Mouse (Mus musculus) megakaryocyte, adult 5-6 weeks (primary cell): ENCODE data around the gene Glt1d1. TPM values are rescaled to one million over a fixed set of nuclear protein-coding genes. Genes with fewer than 3 reads are reported as not detected.

Source experiments
- ATAC-seq: 2 replicates; pipeline ENCODE4 v1.8.0; 2016; ENCODE audit warnings: mild to moderate bottlenecking, inconsistent platforms; ENCODE audit not compliant: poor library complexity, severe bottlenecking
- total RNA-seq, 2 experiments: library from RNA; stranded (forward) in 1 of 2; stranded (reverse) in 1 of 2; fragments of 153-499, 151-499 nt in 1 of 2; fragments of 221-1000, 200-1000 nt in 1 of 2; gene quantifications; 2 replicates each; pipeline versions ENCODE4 v1.2.3 to v1.2.4; 2015 to 2017

The Glt1d1 gene
- total RNA-seq, 2 experiments from 2014 or later, result 0.45 to 1.7 TPM

GRCm38 (mm10) chr5:127627242-127627641 is 4.8 kb upstream of the Glt1d1 start:
- ATAC-seq, result no peak

GRCm38 (mm10) chr5:127631671-127632070 is 391 bp upstream of the Glt1d1 start:
- ATAC-seq, result 0 out of 2 replicates have a peak, but pooled peaks have one; percentile 6

DNA sequence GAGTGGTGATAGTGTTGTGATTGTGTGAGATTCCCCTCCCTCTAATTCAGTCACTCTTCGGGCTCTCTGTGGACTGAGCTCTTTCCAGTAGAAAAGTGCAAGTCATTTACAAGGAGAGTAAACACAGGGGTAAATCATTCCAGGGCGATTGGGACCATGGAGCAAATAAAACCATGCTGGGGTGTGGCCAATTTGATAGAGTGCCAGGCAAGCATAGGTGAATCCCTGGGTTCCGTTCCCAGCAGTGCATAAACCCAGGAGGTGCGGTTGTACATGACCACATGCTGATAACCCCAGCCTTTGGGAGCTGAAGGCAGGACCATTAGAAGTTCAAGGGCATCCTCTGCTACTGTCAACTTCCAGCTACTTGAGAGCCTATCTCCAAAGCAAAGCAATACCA is 1.1 kb downstream of the Glt1d1 start:
- ATAC-seq, result 0 out of 2 replicates have a peak, but pooled peaks have one; percentile 16

DNA sequence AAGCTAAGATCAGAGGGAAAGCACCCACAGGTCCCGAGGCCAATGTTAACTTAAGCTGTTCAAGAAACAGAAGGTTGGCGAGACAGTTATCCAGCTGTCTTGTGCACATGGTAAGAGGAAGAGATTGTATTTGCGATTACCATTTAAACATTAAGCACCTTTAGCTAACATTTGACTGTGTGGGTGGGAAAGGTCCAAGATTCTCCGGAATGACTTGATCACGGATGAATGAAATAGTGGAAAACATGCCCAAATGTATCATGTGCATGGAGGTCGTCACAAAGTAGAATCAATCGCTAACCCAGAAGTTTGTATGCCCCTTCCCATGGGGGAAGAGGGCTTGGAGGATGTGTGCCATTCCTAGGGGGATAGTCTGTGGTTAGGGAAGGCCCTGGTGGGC is 1.6 kb downstream of the Glt1d1 start:
- ATAC-seq, result no peak

DNA sequence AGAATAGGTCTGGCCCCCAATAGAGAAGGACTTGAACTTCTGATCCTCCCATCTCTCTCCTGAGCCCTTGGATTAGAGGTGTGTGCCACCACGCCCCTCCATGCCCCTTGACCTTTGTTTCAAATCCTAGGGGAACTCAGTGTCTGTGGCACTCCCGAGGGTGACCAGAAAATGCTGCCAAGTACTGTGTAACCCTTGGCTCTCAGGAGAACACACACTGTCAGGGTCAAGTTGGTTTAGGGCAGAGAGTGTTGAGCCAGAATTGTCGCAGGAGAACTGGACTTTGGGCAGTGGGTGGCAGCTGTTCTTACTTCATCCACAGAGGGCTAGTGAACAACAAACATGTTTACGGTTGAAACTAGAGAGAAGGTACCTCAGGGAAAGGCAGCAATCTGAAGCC is 5.6 kb downstream of the Glt1d1 start:
- no peak for ATAC-seq

- no peak for ATAC-seq
Observed at GRCm38 (mm10) chr5:127638177-127638576, 6.1 kb downstream of the Glt1d1 start.

DNA sequence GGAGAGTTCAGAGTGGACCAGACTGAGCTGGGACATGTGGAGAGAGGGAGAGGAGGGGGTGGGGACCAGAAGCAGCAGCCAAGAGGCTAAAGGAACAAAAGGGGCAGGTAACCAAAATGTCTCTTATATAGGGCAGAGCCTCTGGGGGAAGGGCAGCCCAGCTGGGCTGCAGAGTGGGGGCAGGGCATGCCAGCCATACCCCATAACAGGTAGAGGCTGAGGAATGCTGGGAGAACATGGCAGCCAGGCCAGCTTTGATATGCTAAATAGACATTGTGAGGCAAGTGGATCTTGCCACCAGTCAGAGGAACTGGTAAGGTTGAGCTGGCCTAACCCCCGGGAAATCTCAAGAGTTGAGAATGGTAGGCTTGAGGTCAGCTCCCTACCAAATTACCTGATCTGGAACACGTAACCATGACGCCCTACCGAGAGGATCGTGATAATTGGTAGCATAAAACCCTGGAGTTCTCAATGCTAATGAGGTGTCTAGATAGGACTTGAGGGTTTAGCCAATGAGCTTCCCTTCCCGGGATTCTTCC is 7.1 kb downstream of the Glt1d1 start:
- no peak for ATAC-seq

DNA sequence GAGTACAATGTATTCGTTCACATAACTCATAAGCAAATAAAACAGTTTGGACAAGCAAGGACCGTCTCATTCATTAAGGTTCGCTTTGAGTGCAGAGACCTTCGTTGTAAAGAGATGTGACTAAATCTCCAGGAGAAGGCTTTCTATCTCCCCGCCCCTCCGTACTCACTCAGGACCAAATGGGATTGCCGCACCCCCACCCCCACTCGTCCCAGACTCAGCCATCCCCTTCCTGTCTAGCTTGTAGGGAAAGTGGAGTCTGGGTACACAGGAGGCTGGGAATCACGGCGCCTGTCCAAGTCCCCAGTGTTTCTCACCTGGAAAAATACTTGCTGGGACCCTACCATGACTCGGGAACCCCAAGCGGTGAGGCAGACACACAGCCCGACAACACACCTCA is 7.6 kb downstream of the Glt1d1 start:
- ATAC-seq, result no peak

- no peak for ATAC-seq
Observed at GRCm38 (mm10) chr5:127640359-127640758, 8.3 kb downstream of the Glt1d1 start.

DNA sequence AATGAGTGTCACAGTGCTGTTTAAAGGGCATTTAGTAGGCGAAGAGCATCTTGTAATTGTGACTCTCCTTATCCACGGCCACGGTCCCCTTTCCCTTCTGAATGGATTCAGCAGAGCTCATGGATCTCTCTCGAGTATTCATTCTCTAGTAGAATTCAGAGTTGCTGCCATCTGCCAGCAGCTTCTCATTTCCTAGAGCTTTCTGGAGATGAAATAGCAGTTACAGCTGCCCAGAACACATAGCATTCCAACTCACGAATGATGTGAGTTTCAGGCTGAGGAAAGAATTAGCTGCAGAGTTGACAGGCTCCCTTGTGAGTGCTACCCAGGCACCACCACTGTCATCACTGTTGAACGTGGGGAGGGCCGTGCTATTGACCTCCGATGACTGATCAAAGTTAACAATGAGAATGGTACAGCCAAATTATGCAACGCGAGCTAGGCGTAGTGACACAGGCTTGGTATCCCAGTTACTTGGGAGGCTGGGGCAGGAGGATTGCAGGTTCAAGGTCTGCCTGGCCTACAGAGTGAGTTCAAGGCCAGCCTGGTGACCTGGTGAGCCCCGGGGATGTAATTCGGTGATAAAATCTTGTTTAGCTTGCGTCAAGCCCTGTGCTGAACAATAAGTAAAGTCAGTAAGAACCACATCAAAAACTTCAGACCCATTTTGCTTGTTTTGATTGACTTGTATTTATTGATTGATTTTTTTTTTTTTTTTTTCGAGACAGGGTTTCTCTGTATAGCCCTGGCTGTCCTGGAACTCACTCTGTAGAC is 9.3 kb downstream of the Glt1d1 start:
- ATAC-seq, result no peak

DNA sequence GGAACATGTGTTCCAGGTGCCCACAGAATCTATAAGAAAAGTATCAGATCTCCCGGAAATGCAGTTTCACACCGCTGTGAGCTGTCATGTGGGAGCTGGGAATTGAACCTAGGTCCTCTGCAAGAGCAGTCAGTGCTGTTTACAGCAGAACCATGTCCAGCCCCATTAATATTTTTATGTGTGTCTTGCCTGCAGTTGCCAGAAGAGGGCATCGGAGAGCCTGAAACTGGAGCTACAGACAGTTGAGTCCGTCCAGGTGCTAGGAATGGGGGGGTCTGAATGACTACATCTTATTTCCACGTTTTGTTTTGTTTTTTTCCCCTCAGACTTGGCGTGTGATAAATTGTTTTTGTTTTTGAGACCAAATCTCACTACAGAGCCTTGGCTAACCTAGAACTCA is 16.0 kb downstream of the Glt1d1 start:
- ATAC-seq, result peak; percentile 60; the same call in 1 of the 2 replicates

- ATAC-seq, result peak; percentile 77
Observed at GRCm38 (mm10) chr5:127649077-127649476, 17.0 kb downstream of the Glt1d1 start.

DNA sequence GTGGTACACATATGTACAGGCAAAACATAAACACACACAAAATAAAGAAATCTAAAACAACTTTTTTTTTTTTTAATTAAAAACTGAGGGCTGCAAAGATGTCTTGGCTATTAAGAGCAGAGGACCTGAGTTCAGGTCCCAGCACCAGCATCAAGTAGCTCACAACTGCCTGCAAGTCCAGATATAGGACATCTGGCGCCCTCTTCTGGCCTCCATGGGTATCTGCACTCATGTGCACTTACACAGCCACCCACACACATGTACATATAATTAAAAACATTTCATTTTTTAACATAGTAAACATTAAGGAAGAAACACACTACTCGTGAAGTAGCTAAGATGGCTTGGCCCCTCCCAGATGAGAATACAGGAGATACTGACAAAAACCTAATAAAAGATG is 26.2 kb downstream of the Glt1d1 start:
- ATAC-seq, result no peak

DNA sequence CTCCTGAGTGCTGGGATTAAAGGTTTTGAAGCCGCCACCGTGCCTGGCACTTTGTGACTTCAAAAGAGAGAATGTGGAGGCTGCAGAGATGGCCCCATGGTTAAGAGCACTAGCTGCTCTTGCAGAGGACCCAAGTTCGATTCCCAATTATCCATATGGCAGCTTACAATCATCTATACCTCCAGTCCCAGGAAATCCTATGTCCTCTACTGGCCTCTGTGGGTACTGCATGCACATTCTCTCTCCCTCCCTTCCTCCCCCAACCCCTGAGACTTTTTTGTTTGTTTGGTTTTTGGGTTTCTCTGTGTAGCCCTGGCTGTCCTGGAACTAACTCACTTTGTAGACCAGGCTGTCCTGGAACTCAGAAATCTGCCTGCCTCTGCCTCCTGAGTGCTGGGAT is 27.2 kb downstream of the Glt1d1 start:
- ATAC-seq, result no peak

- ATAC-seq, result no peak
Observed at GRCm38 (mm10) chr5:127660267-127660666, 28.2 kb downstream of the Glt1d1 start.

- no peak for ATAC-seq
Observed at GRCm38 (mm10) chr5:127660979-127661378, 28.9 kb downstream of the Glt1d1 start.

DNA sequence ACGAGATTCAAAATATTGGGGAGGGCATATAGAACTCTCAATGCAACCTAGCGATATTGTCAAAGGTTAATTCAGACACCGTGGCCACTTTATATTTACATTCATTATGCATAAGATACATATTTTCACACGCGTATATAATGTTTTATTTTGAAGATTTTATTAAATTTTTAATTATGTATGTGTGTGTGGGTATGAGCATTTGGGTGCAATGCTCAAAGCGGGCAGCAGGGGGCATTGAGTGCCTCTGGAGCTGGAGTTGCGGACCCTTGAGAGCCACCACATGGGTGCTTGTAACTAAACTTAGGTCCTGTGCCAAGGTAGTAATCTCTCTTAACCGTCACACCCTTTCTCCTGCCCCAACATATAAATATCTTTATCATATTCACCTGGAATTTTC is 41.9 kb downstream of the Glt1d1 start:
- no peak for ATAC-seq

DNA sequence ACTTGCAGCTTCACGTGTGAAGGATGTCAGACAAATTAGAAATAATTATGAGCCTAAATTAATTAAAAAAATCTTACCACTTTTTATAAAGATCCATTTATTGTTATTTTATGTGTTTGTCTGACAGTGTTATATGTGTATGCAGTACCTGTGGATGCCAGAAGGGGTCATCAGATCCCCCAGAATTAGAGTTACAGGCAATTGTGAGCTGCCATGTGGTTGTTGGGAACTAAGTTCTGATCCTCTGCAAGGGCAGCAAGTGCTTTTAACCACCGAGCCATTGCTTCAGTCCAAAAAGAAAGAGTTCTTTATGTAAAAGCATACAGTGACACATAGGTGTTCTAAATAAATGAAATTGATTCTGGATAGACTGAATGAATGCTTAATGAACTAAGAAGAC is 45.5 kb downstream of the Glt1d1 start:
- no peak for ATAC-seq

GRCm38 (mm10) chr5:127678501-127678900 is 46.4 kb downstream of the Glt1d1 start:
- no peak for ATAC-seq

- no peak for ATAC-seq
Observed at GRCm38 (mm10) chr5:127688568-127689170, 56.6 kb downstream of the Glt1d1 start.

- ATAC-seq, result no peak
Observed at GRCm38 (mm10) chr5:127691085-127691484, 59.0 kb downstream of the Glt1d1 start.

DNA sequence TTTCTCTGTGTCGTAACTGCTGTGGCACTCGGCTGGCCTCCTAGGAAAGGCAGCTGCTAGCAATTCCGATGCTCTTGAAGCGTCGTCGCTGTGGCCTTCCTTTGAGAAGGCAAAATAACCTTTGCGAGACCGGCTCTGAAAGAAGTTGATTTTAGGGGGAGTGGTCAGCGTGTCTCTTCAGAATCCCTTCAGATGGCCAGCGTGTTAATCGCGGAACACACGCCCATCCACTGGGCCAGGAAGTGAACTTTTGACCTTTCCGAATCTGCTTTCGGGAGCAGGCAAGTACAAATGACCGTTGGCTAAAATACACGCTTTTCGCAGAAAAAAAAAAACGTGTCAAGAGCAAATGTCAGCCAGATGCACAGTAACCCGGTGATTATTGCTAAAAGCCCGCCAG is 59.5 kb downstream of the Glt1d1 start:
- ATAC-seq, result no peak
